Mouse (Mus musculus): ENCODE data around the gene Arhgdia. TPM values are rescaled to one million over a fixed set of nuclear protein-coding genes. Genes with fewer than 3 reads are reported as not detected.

The Arhgdia gene
- polyA plus RNA-seq, 1 experiment from 2014 or later = 435 TPM

- peak overlapping the region; percentile 91 for H3K4me2 ChIP-seq (replicated peaks)
- peak overlapping the region; percentile 94 for H3K27ac ChIP-seq
- H3K36me3 ChIP-seq (replicated peaks; ENCODE audit: control insufficient read depth, insufficient read depth) = peaks cover 56% of the 10 kb centered on the region
- H3K4me1 ChIP-seq (replicated peaks; ENCODE audit: control insufficient read depth, insufficient read depth, low read length) = peaks cover 18% of the 10 kb centered on the region
- 69% methylated on average over 8 of the region's 8 CpGs for WGBS
- H3K27me3 ChIP-seq (ENCODE audit: control insufficient read depth, insufficient read depth, low read length) = no peaks in the 10 kb centered on the region
- no peaks in the 10 kb centered on the region for H3K9me3 ChIP-seq (ENCODE audit: control insufficient read depth, low read length)
- DNase-seq (ENCODE audit: low spot score) (peak; percentile 27), ATAC-seq (ENCODE audit: low FRiP score) (no peak)
- H3K4me3 ChIP-seq (replicated peaks; ENCODE audit: low read length) = peak overlapping the region; percentile 87
- peak overlapping the region; percentile 80 for H3K9ac ChIP-seq
Observed at GRCm38 (mm10) chr11:120582268-120582981, 1.0 kb upstream of the Arhgdia start.

GRCm38 (mm10) chr11:120580871-120581331, 523 bp downstream of the Arhgdia start:
- Histone ChIP-seq H3K4me1 (replicated peaks; ENCODE audit: control insufficient read depth, insufficient read depth, low read length) (peaks cover 18% of the 10 kb centered on the region), H3K4me2 (replicated peaks) (peak overlapping the region; percentile 91), H3K9me3 (ENCODE audit: control insufficient read depth, low read length) (no peaks in the 10 kb centered on the region), H3K9ac (peak overlapping the region; percentile 80), H3K27me3 (ENCODE audit: control insufficient read depth, insufficient read depth, low read length) (no peaks in the 10 kb centered on the region), H3K4me3 (replicated peaks; ENCODE audit: low read length) (peak overlapping the region; percentile 87), H3K36me3 (replicated peaks; ENCODE audit: control insufficient read depth, insufficient read depth) (peaks cover 48% of the 10 kb centered on the region), H3K27ac (peak overlapping the region; percentile 94)
- ATAC-seq (ENCODE audit: low FRiP score) (peak; percentile 13; the same call in 1 of the 2 replicates), DNase-seq (ENCODE audit: low spot score) (peak; percentile 49)
- WGBS = under 1% methylated on average over 32 of the region's 44 CpGs

GRCm38 (mm10) chr11:120580190-120580589, 1.2 kb downstream of the Arhgdia start:
- DNase-seq (ENCODE audit: low spot score) = no peak
- peak overlapping the region; percentile 87 for H3K4me3 ChIP-seq (replicated peaks; ENCODE audit: low read length)

GRCm38 (mm10) chr11:120579316-120580107, 1.9 kb downstream of the Arhgdia start:
- 67% methylated on average over 15 of the region's 15 CpGs for WGBS
- peak overlapping the region; percentile 91 for H3K4me2 ChIP-seq (replicated peaks)
- ATAC-seq (ENCODE audit: low FRiP score) = no peak

More at GRCm38 (mm10) chr11:120580190-120580589, 1.2 kb downstream of the Arhgdia start:
- WGBS = 67% methylated on average over 7 of the region's 7 CpGs
- Histone ChIP-seq H3K27me3 (ENCODE audit: control insufficient read depth, insufficient read depth, low read length) (no peaks in the 10 kb centered on the region), H3K9me3 (ENCODE audit: control insufficient read depth, low read length) (no peaks in the 10 kb centered on the region), H3K4me2 (replicated peaks) (peak overlapping the region; percentile 91), H3K9ac (peak overlapping the region; percentile 80), H3K27ac (peak overlapping the region; percentile 94), H3K4me1 (replicated peaks; ENCODE audit: control insufficient read depth, insufficient read depth, low read length) (peaks cover 18% of the 10 kb centered on the region), H3K36me3 (replicated peaks; ENCODE audit: control insufficient read depth, insufficient read depth) (peaks cover 41% of the 10 kb centered on the region)
- no peak for ATAC-seq (ENCODE audit: low FRiP score)

GRCm38 (mm10) chr11:120578694-120579243, 2.7 kb downstream of the Arhgdia start:
- no peak for ATAC-seq (ENCODE audit: low FRiP score)

More at GRCm38 (mm10) chr11:120579316-120580107, 1.9 kb downstream of the Arhgdia start:
- H3K27me3 ChIP-seq (ENCODE audit: control insufficient read depth, insufficient read depth, low read length) = no peaks in the 10 kb centered on the region
- DNase-seq (ENCODE audit: low spot score) = peak; percentile 86
- H3K4me3 ChIP-seq (replicated peaks; ENCODE audit: low read length) = peak overlapping the region; percentile 87
- peak overlapping the region; percentile 80 for H3K9ac ChIP-seq
- H3K36me3 ChIP-seq (replicated peaks; ENCODE audit: control insufficient read depth, insufficient read depth) = peaks cover 37% of the 10 kb centered on the region
- H3K27ac ChIP-seq = no peak overlapping the region
- peaks cover 19% of the 10 kb centered on the region for H3K4me1 ChIP-seq (replicated peaks; ENCODE audit: control insufficient read depth, insufficient read depth, low read length)
- H3K9me3 ChIP-seq (ENCODE audit: control insufficient read depth, low read length) = no peaks in the 10 kb centered on the region

GRCm38 (mm10) chr11:120578024-120578693, 3.3 kb downstream of the Arhgdia start:
- no peak overlapping the region for H3K4me3 ChIP-seq (replicated peaks; ENCODE audit: low read length)
- H3K4me2 ChIP-seq (replicated peaks) = no peak overlapping the region
- peaks cover 28% of the 10 kb centered on the region for H3K4me1 ChIP-seq (replicated peaks; ENCODE audit: control insufficient read depth, insufficient read depth, low read length)
- H3K27ac ChIP-seq = no peak overlapping the region
- 90% methylated on average over 10 of the region's 10 CpGs for WGBS
- no peak for ATAC-seq (ENCODE audit: low FRiP score)
- DNase-seq (ENCODE audit: low spot score) = no peak
- H3K9ac ChIP-seq = no peak overlapping the region
- no peaks in the 10 kb centered on the region for H3K9me3 ChIP-seq (ENCODE audit: control insufficient read depth, low read length)
- H3K36me3 ChIP-seq (replicated peaks; ENCODE audit: control insufficient read depth, insufficient read depth) = peaks cover 33% of the 10 kb centered on the region
- no peaks in the 10 kb centered on the region for H3K27me3 ChIP-seq (ENCODE audit: control insufficient read depth, insufficient read depth, low read length)

More at GRCm38 (mm10) chr11:120578694-120579243, 2.7 kb downstream of the Arhgdia start:
- no peak for DNase-seq (ENCODE audit: low spot score)
- WGBS = 81% methylated on average over 11 of the region's 11 CpGs
- Histone ChIP-seq H3K4me3 (replicated peaks; ENCODE audit: low read length) (no peak overlapping the region), H3K4me2 (replicated peaks) (no peak overlapping the region), H3K9ac (0 out of 2 replicates have a peak overlapping the region, but pooled peaks have one; percentile 1), H3K27me3 (ENCODE audit: control insufficient read depth, insufficient read depth, low read length) (no peaks in the 10 kb centered on the region), H3K36me3 (replicated peaks; ENCODE audit: control insufficient read depth, insufficient read depth) (peaks cover 34% of the 10 kb centered on the region), H3K4me1 (replicated peaks; ENCODE audit: control insufficient read depth, insufficient read depth, low read length) (peaks cover 26% of the 10 kb centered on the region), H3K27ac (no peak overlapping the region), H3K9me3 (ENCODE audit: control insufficient read depth, low read length) (no peaks in the 10 kb centered on the region)

GRCm38 (mm10) chr11:120577211-120578023, 4.0 kb downstream of the Arhgdia start:
- Histone ChIP-seq H3K4me2 (replicated peaks) (no peak overlapping the region), H3K4me3 (replicated peaks; ENCODE audit: low read length) (no peak overlapping the region), H3K9ac (no peak overlapping the region), H3K9me3 (ENCODE audit: control insufficient read depth, low read length) (no peaks in the 10 kb centered on the region), H3K36me3 (replicated peaks; ENCODE audit: control insufficient read depth, insufficient read depth) (peaks cover 33% of the 10 kb centered on the region), H3K27ac (no peak overlapping the region), H3K4me1 (replicated peaks; ENCODE audit: control insufficient read depth, insufficient read depth, low read length) (peaks cover 26% of the 10 kb centered on the region), H3K27me3 (ENCODE audit: control insufficient read depth, insufficient read depth, low read length) (no peaks in the 10 kb centered on the region)
- 86% methylated on average over 7 of the region's 7 CpGs for WGBS
- ATAC-seq (ENCODE audit: low FRiP score) (no peak), DNase-seq (ENCODE audit: low spot score) (no peak)

GRCm38 (mm10) chr11:120576365-120576981, 5.0 kb downstream of the Arhgdia start:
- ATAC-seq (ENCODE audit: low FRiP score) = no peak
- 87% methylated on average over 3 of the region's 3 CpGs for WGBS
- no peak overlapping the region for H3K9ac ChIP-seq

More at GRCm38 (mm10) chr11:120576365-120576981, 5.0 kb downstream of the Arhgdia start:
- peaks cover 24% of the 10 kb centered on the region for H3K4me1 ChIP-seq (replicated peaks; ENCODE audit: control insufficient read depth, insufficient read depth, low read length)
- H3K27ac ChIP-seq = no peak overlapping the region
- H3K36me3 ChIP-seq (replicated peaks; ENCODE audit: control insufficient read depth, insufficient read depth) = peaks cover 33% of the 10 kb centered on the region
- H3K4me3 ChIP-seq (replicated peaks; ENCODE audit: low read length) = no peak overlapping the region
- no peak overlapping the region for H3K4me2 ChIP-seq (replicated peaks)
- no peaks in the 10 kb centered on the region for H3K9me3 ChIP-seq (ENCODE audit: control insufficient read depth, low read length)
- H3K27me3 ChIP-seq (ENCODE audit: control insufficient read depth, insufficient read depth, low read length) = no peaks in the 10 kb centered on the region
- no peak for DNase-seq (ENCODE audit: low spot score)

All from hindbrain, embryonic 14.5 days (tissue).